Mouse (Mus musculus): ENCODE data around the gene Cfap298. TPM values are rescaled to one million over a fixed set of nuclear protein-coding genes. Genes with fewer than 3 reads are reported as not detected.
A peak's percentile ranks its signal among the peaks of the same experiment; 100 is the strongest.

Cfap298 gene
- polyA plus RNA-seq, 1 experiment from 2014 or later, result 16.1 TPM

- Histone ChIP-seq H3K27me3 (ENCODE audit: control insufficient read depth, insufficient read depth, low read depth, low read length) (no peaks in the 10 kb centered on the region), H3K27ac (ENCODE audit: low read length) (no peak overlapping the region), H3K9ac (ENCODE audit: low read depth, low read length) (no peak overlapping the region), H3K36me3 (ENCODE audit: control insufficient read depth, insufficient read depth) (no peaks in the 10 kb centered on the region), H3K4me3 (ENCODE audit: low read depth, low read length) (no peak overlapping the region), H3K4me2 (ENCODE audit: low read depth, low read length) (no peak overlapping the region), H3K4me1 (ENCODE audit: control insufficient read depth, low read depth, low read length) (no peaks in the 10 kb centered on the region), H3K9me3 (replicated peaks; ENCODE audit: control insufficient read depth, low read length) (no peaks in the 10 kb centered on the region)
- 50% methylated on average over 10 of the region's 10 CpGs for WGBS (ENCODE audit: insufficient replicate concordance)
- no peak for ATAC-seq (ENCODE audit: low read depth)
Observed at GRCm38 (mm10) chr16:90921471-90922159, 13.3 kb downstream of the Cfap298 start.

GRCm38 (mm10) chr16:90917156-90917555 is 17.8 kb downstream of the Cfap298 start:
- Histone ChIP-seq H3K4me1 (ENCODE audit: control insufficient read depth, low read depth, low read length) (no peaks in the 10 kb centered on the region), H3K36me3 (ENCODE audit: control insufficient read depth, insufficient read depth) (no peaks in the 10 kb centered on the region), H3K4me3 (ENCODE audit: low read depth, low read length) (no peak overlapping the region), H3K27ac (ENCODE audit: low read length) (no peak overlapping the region), H3K27me3 (ENCODE audit: control insufficient read depth, insufficient read depth, low read depth, low read length) (no peaks in the 10 kb centered on the region), H3K9ac (ENCODE audit: low read depth, low read length) (no peak overlapping the region), H3K4me2 (ENCODE audit: low read depth, low read length) (no peak overlapping the region), H3K9me3 (replicated peaks; ENCODE audit: control insufficient read depth, low read length) (no peaks in the 10 kb centered on the region)
- 59% methylated on average over 8 of the region's 8 CpGs for WGBS (ENCODE audit: insufficient replicate concordance)
- ATAC-seq (ENCODE audit: low read depth), result no peak

GRCm38 (mm10) chr16:90916040-90916481 is 18.9 kb downstream of the Cfap298 start:
- peak; percentile 45; the same call in 1 of the 2 replicates for ATAC-seq (ENCODE audit: low read depth)

GRCm38 (mm10) chr16:90911766-90912165 is 23.1 kb downstream of the Cfap298 start:
- no peak overlapping the region for H3K27ac ChIP-seq (ENCODE audit: low read length)
- no peak for ATAC-seq (ENCODE audit: low read depth)

More at GRCm38 (mm10) chr16:90916040-90916481, 18.9 kb downstream of the Cfap298 start:
- Histone ChIP-seq H3K4me3 (ENCODE audit: low read depth, low read length) (no peak overlapping the region), H3K36me3 (ENCODE audit: control insufficient read depth, insufficient read depth) (no peaks in the 10 kb centered on the region), H3K9me3 (replicated peaks; ENCODE audit: control insufficient read depth, low read length) (no peaks in the 10 kb centered on the region), H3K4me1 (ENCODE audit: control insufficient read depth, low read depth, low read length) (no peaks in the 10 kb centered on the region), H3K27me3 (ENCODE audit: control insufficient read depth, insufficient read depth, low read depth, low read length) (no peaks in the 10 kb centered on the region), H3K9ac (ENCODE audit: low read depth, low read length) (no peak overlapping the region), H3K4me2 (ENCODE audit: low read depth, low read length) (no peak overlapping the region), H3K27ac (ENCODE audit: low read length) (no peak overlapping the region)
- 11% methylated on average over 12 of the region's 12 CpGs for WGBS (ENCODE audit: insufficient replicate concordance)

GRCm38 (mm10) chr16:90910855-90911533 is 23.9 kb downstream of the Cfap298 start:
- 63% methylated on average over 17 of the region's 17 CpGs for WGBS (ENCODE audit: insufficient replicate concordance)
- Histone ChIP-seq H3K4me2 (ENCODE audit: low read depth, low read length) (no peak overlapping the region), H3K27ac (ENCODE audit: low read length) (no peak overlapping the region), H3K9ac (ENCODE audit: low read depth, low read length) (no peak overlapping the region), H3K4me3 (ENCODE audit: low read depth, low read length) (no peak overlapping the region), H3K9me3 (replicated peaks; ENCODE audit: control insufficient read depth, low read length) (no peaks in the 10 kb centered on the region), H3K27me3 (ENCODE audit: control insufficient read depth, insufficient read depth, low read depth, low read length) (no peaks in the 10 kb centered on the region), H3K36me3 (ENCODE audit: control insufficient read depth, insufficient read depth) (no peaks in the 10 kb centered on the region), H3K4me1 (ENCODE audit: control insufficient read depth, low read depth, low read length) (no peaks in the 10 kb centered on the region)
- no peak for ATAC-seq (ENCODE audit: low read depth)

More at GRCm38 (mm10) chr16:90911766-90912165, 23.1 kb downstream of the Cfap298 start:
- H3K4me1 ChIP-seq (ENCODE audit: control insufficient read depth, low read depth, low read length), result no peaks in the 10 kb centered on the region
- H3K4me3 ChIP-seq (ENCODE audit: low read depth, low read length), result no peak overlapping the region
- H3K9ac ChIP-seq (ENCODE audit: low read depth, low read length), result no peak overlapping the region
- H3K4me2 ChIP-seq (ENCODE audit: low read depth, low read length), result no peak overlapping the region
- no peaks in the 10 kb centered on the region for H3K27me3 ChIP-seq (ENCODE audit: control insufficient read depth, insufficient read depth, low read depth, low read length)
- 74% methylated on average over 13 of the region's 13 CpGs for WGBS (ENCODE audit: insufficient replicate concordance)
- H3K36me3 ChIP-seq (ENCODE audit: control insufficient read depth, insufficient read depth), result no peaks in the 10 kb centered on the region
- no peaks in the 10 kb centered on the region for H3K9me3 ChIP-seq (replicated peaks; ENCODE audit: control insufficient read depth, low read length)

GRCm38 (mm10) chr16:90907250-90907649 is 27.7 kb downstream of the Cfap298 start:
- no peak overlapping the region for H3K4me3 ChIP-seq (ENCODE audit: low read depth, low read length)
- no peaks in the 10 kb centered on the region for H3K9me3 ChIP-seq (replicated peaks; ENCODE audit: control insufficient read depth, low read length)
- H3K4me1 ChIP-seq (ENCODE audit: control insufficient read depth, low read depth, low read length), result no peaks in the 10 kb centered on the region
- 39% methylated on average over 7 of the region's 7 CpGs for WGBS (ENCODE audit: insufficient replicate concordance)
- no peak for ATAC-seq (ENCODE audit: low read depth)
- no peaks in the 10 kb centered on the region for H3K27me3 ChIP-seq (ENCODE audit: control insufficient read depth, insufficient read depth, low read depth, low read length)
- H3K36me3 ChIP-seq (ENCODE audit: control insufficient read depth, insufficient read depth), result no peaks in the 10 kb centered on the region
- no peak overlapping the region for H3K9ac ChIP-seq (ENCODE audit: low read depth, low read length)
- H3K4me2 ChIP-seq (ENCODE audit: low read depth, low read length), result no peak overlapping the region
- H3K27ac ChIP-seq (ENCODE audit: low read length), result no peak overlapping the region

GRCm38 (mm10) chr16:90903300-90903699 is 31.6 kb downstream of the Cfap298 start:
- WGBS (ENCODE audit: insufficient replicate concordance), result 44% methylated on average over 5 of the region's 5 CpGs
- no peaks in the 10 kb centered on the region for H3K9me3 ChIP-seq (replicated peaks; ENCODE audit: control insufficient read depth, low read length)
- H3K4me1 ChIP-seq (ENCODE audit: control insufficient read depth, low read depth, low read length), result no peaks in the 10 kb centered on the region
- H3K9ac ChIP-seq (ENCODE audit: low read depth, low read length), result no peak overlapping the region
- H3K27ac ChIP-seq (ENCODE audit: low read length), result no peak overlapping the region
- no peak for ATAC-seq (ENCODE audit: low read depth)
- no peak overlapping the region for H3K4me2 ChIP-seq (ENCODE audit: low read depth, low read length)
- H3K27me3 ChIP-seq (ENCODE audit: control insufficient read depth, insufficient read depth, low read depth, low read length), result no peaks in the 10 kb centered on the region
- no peaks in the 10 kb centered on the region for H3K36me3 ChIP-seq (ENCODE audit: control insufficient read depth, insufficient read depth)
- no peak overlapping the region for H3K4me3 ChIP-seq (ENCODE audit: low read depth, low read length)

- H3K4me1 ChIP-seq (ENCODE audit: control insufficient read depth, low read depth, low read length), result no peaks in the 10 kb centered on the region
- H3K4me3 ChIP-seq (ENCODE audit: low read depth, low read length), result no peak overlapping the region
- peak; percentile 30 for ATAC-seq (ENCODE audit: low read depth)
- 40% methylated on average over 4 of the region's 4 CpGs for WGBS (ENCODE audit: insufficient replicate concordance)
- H3K9ac ChIP-seq (ENCODE audit: low read depth, low read length), result no peak overlapping the region
- no peak overlapping the region for H3K27ac ChIP-seq (ENCODE audit: low read length)
- no peaks in the 10 kb centered on the region for H3K9me3 ChIP-seq (replicated peaks; ENCODE audit: control insufficient read depth, low read length)
- no peaks in the 10 kb centered on the region for H3K27me3 ChIP-seq (ENCODE audit: control insufficient read depth, insufficient read depth, low read depth, low read length)
- no peaks in the 10 kb centered on the region for H3K36me3 ChIP-seq (ENCODE audit: control insufficient read depth, insufficient read depth)
- H3K4me2 ChIP-seq (ENCODE audit: low read depth, low read length), result no peak overlapping the region
Observed at GRCm38 (mm10) chr16:90901364-90901763, 33.5 kb downstream of the Cfap298 start.

- no peak for ATAC-seq (ENCODE audit: low read depth)
- no peaks in the 10 kb centered on the region for H3K9me3 ChIP-seq (replicated peaks; ENCODE audit: control insufficient read depth, low read length)
- H3K4me2 ChIP-seq (ENCODE audit: low read depth, low read length), result no peak overlapping the region
- WGBS (ENCODE audit: insufficient replicate concordance), result 58% methylated on average over 12 of the region's 12 CpGs
- no peak overlapping the region for H3K9ac ChIP-seq (ENCODE audit: low read depth, low read length)
- H3K4me3 ChIP-seq (ENCODE audit: low read depth, low read length), result no peak overlapping the region
- H3K27me3 ChIP-seq (ENCODE audit: control insufficient read depth, insufficient read depth, low read depth, low read length), result no peaks in the 10 kb centered on the region
- no peak overlapping the region for H3K27ac ChIP-seq (ENCODE audit: low read length)
- H3K36me3 ChIP-seq (ENCODE audit: control insufficient read depth, insufficient read depth), result no peaks in the 10 kb centered on the region
- H3K4me1 ChIP-seq (ENCODE audit: control insufficient read depth, low read depth, low read length), result no peaks in the 10 kb centered on the region
Observed at GRCm38 (mm10) chr16:90899498-90899897, 35.4 kb downstream of the Cfap298 start.
